Mouse (Mus musculus) thymus, postnatal 36 days (tissue): Measurements from ENCODE around the gene Rab19.
"Not testable (repeated sequence)": the region's sequence is repeated elsewhere in the genome, so short reads cannot be mapped to it uniquely, and the experiment has no call there.

Experiments used
- DNase-seq, 2 experiments: peaks; one replicate each; pipeline ENCODE4 v3.0.0; 2022; ENCODE audit warnings: mixed read lengths in 2 of 2

Gene Rab19

GRCm38 (mm10) chr6:39380276-39380675, 699 bp upstream of the Rab19 start:
- no peak for DNase-seq

DNA sequence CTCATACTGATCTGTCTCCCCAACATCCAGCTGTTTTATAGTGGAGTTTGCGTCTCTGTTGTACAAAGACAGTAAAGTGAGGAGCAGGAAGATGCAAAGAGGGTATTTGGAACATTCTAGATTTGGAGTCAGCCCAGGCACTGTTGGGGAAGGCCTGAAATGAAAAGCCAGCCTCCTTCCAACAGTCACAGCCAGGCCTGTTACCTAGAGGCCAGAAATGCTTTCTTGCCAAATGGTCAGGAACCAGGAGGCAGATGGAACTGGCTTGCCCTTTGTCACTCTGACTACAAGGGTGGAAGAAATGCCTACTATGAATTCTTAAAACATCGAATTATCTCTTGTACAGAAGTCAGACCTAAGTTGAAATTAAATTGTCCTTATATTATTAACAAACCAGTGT, 9.0 kb downstream of the Rab19 start:
- no peak for DNase-seq

- DNase-seq: no peak
Observed at GRCm38 (mm10) chr6:39395471-39395870, 14.5 kb downstream of the Rab19 start.

DNA sequence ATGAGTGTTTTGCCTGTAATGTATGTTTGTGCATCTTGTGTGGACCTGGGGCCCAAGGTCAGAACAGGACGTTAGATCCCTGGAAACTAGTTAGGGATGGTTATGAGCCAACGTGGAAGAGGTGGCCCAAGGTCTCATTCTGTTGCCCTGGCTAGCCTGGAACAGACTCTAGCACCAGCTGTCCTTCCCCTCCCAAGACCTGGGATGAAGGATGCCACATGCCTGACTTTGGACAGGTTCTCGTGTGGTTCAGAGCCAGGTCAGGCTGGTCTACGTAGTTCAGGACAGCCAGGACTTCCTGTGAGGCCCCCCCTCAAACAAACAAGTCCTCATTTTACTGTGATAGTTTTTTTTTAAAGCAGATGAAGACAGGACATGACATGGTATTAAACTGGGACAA, 14.9 kb downstream of the Rab19 start:
- no peak for DNase-seq

DNA sequence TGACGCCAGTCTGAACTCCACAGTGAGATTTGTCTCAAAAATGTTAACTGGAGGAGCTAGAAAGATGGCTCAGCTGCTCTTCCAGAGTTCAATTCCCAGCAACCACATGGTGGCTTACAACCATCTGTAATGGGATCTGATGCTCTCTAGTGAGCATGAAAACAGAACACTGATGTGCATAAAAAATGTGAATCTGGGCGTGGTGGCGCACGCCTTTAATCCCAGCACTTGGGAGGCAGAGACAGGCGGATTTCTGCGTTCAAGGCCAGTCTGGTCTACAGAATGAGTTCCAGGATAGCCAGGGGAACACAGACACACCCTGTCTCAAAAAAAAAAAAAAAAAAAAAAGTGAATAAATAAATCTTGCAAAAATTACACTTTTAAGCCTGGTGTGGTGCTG, 16.1 kb downstream of the Rab19 start:
- no peak for DNase-seq

DNA sequence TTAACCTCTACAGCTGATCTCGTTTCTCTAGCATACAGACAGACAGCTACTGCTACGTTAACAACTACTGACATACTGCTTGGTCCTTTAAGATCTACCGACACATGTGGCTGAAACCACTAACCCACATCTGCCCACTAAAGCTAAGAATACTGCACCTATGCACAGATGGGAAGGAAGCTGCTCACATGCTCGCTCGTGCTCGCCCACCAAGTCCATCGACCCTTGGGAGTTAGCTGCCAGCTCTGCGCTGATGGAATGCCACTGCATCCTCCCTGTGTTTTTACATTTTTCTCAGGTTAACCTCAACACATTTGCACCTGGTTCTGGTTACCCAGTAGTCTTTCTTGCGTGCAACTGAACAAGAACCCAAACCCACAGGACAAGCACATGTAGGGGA, 17.4 kb downstream of the Rab19 start:
- DNase-seq: no peak

DNA sequence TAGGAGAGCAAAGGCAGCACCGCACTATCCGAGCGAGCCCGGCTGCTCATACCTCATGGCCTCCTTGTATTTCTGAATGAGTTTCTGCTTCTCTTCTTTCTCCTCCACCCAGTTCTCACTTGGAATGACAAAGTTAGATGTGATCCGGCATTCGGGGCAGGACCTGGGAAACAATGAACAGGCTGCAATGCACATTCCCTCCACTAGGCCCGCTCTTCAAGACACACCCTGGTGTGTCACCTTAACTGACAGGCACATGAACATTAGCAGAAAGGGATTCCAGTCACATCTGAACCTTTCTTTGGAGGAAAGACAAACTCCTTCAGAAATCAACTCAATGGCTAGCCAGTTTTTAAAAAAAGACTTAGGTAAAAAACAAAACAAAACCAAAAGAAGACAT, 19.4 kb downstream of the Rab19 start:
- no peak for DNase-seq

GRCm38 (mm10) chr6:39403136-39403535, 22.2 kb downstream of the Rab19 start:
- no peak for DNase-seq

DNA sequence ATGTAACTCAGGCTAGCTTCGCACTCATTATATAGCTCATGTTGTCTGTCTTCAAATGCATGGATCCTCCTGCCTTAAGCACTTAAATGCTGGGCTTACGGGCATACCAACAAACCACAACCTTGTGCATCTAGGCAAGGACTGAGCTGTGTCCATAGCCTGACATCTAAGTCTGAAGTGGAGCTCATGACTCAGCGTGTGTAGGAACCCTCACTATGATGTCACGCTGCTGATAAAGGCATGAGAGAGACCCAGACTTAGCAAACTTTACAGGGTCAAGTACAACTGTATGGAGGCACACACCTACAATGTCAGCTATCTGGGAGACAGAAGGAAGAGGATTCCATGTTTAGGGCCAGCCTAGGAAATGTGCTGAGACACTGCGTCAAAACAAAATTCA, 25.5 kb downstream of the Rab19 start:
- no peak for DNase-seq

DNA sequence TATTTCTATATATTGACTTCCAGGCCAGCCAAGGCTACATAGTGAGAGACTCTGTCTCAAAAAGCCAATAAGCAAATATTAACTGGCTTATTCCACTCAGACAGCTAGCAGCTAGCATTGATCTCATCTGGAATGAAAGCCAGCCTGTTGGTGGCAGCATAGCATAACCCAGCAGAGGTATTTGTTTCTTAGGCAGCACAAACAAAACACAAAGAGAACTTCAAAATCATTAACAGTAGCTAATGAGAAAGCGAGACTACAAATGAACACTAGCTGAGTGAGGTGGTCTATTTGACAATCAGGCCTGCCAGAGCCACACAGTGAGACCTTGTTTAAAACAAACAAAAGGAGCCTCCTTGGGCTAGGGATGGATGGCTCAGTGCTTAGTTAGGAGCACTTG, 33.1 kb downstream of the Rab19 start:
- no peak for DNase-seq

DNA sequence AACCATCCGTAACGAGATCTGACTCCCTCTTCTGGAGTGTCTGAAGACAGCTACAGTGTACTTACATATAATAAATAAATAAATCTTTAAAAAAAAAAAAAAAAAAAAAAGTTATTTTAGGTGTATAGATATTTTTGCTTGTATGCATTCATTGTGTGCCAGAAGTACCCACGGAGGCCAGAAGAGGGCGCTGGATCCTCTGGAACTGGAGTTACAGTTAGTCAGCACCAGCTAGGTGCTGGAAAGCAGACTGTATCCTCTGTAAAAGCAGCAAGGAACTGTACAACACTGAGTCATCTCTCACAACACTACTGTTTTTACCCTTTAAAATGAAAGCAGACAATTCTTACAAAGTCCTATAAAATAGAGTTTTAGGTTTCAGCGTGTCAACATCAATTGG, 34.8 kb downstream of the Rab19 start:
- peak; percentile 71 to 78 for DNase-seq

- DNase-seq: not testable (repeated sequence)
Observed at GRCm38 (mm10) chr6:39416654-39417053, 35.7 kb downstream of the Rab19 start.

DNA sequence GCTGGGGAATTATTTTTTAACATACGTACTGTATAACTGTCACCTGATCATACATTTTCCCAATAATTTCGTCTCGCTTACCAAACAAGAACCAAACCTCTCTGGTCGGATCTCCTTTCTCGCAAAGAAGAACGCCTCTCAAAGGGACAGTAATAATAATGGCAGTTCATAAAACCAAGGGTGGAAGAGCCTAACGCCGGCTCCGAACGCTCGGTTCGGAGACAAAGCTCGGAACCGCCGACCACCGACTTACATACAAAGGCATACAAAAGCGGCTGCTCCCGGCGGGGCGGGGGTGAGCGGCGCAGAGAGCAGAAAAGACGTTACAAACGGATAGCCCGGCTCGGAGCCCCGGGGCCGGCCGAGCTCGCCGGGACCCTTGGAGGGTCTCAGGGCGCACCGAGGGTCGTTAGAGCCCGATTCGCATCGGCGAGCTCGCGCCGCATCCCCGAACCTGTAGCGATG, 38.4 kb downstream of the Rab19 start:
- DNase-seq: no peak

DNA sequence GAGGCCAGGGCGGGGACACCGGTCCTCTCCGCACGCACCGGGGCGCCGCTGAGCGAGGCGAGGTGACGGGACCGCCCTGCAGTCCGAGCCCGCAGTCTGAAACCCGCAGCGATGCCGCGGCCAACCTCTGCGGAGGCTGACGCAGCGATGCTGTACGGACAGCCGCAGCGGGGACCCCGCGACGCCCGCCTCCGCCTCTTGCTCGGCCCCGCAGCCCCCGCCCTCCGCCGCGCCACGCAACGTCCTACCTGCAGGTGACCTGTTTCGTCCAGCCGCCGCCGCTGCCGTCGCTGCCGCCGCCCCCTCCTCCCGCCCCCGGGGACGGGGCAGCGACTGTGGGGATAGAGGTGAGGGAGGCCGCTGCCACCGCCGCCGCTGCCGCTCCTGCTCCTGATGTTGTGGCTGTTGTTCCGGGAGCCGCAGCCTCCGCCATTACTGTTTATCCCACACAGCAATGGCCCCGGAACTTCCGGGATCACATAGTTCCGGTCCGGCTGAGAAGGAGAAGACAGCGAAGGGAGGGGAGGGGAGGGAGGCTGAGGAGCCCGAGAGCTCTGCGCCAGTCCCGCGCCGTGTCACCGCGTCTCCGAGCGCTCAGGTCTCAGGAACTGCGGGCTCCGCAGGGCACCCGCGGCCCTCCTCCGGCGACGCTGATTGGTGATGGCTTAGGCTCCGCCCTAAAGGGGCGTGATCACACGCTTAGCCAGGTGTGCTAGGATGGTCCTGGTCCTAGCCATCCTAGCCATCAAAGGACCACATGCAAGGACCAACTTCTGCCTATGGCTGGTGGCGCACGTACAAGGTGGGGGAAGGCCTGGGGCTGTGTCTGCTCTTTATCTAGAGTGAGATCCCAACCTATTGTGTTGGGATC, 39.1 kb downstream of the Rab19 start, which contains the start of gene Mkrn1:
TSS of gene Mkrn1 (minus strand) at position 612 of the 871 bp plus-strand sequence.
- peak; percentile 80 to 83 for DNase-seq

- no peak for DNase-seq
Observed at GRCm38 (mm10) chr6:39420867-39421266, 39.9 kb downstream of the Rab19 start.

GRCm38 (mm10) chr6:39423130-39423551, 42.2 kb downstream of the Rab19 start:
- DNase-seq: no peak

DNA sequence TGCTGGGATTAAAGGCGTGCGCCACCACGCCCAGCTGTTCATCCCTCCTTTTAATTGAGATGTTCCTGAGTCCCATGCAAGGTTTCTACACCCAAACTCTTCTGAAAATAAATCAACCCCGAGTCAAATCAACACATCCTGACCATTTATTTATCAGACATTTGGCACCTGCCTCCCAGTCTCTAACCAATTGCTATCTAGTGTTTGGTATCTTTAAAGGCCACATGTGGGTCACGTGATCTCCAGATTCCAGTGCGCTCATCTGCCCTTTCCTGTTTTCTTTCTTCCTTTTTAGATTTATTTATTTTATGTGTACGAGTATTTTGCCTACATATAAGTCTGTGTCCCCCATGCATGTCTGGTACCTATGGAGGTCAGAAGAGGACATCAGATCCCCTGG, 42.7 kb downstream of the Rab19 start:
- no peak for DNase-seq

GRCm38 (mm10) chr6:39425181-39425580, 44.2 kb downstream of the Rab19 start:
- DNase-seq: no peak

DNA sequence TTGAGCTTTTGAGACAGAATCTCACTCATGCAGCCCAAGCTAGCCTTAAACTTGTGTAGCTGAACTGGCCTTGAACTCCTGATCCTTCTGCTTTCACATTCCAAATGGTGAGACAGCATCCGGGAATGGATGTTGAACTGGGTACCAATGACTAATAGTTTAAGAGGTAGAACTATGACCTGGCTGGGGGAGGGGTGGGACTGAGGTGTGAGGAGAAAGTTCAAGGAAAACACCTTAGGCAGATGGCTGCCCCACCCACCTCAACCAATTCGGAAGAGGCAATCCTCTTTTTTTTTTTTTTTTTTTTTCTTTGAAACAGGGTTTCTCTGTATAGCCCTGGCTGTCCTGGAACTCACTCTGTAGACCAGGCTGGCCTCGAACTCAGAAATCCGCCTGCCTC, 45.8 kb downstream of the Rab19 start:
- no peak for DNase-seq

DNA sequence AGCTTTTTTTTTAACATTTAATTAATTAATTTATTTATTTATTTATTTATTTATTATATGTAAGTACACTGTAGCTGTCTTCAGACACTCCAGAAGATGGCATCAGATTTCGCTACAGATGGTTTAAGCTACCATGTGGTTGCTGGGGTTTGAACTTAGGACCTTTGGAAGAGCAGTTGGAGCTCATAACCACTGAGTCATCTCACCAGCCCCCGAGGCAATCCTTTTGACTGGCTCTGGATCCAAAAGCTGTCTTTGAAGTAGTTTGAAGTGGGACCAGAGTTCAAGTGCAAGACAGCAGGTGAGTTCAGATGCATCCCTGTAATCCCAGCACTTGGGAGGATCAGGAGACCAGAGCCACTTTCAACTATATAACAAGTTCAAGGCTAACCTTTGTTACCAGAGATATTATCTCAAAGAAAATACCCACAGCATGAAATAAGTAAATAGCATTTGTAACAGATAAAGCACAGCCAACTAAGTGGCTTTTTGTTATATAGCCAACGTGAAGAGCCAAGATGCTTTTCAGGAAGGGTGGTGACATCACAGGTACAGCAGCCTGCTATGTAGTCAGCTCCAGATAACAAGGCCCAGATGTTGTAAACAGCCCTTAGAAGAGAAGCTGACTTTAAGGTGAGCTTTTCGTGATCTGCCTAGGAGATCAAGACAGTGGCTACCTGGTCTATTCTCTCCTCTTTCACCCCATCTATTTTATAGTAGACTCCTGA, 46.5 kb downstream of the Rab19 start:
- no peak for DNase-seq

- no peak for DNase-seq
Observed at GRCm38 (mm10) chr6:39429007-39429788, 48.2 kb downstream of the Rab19 start.

DNA sequence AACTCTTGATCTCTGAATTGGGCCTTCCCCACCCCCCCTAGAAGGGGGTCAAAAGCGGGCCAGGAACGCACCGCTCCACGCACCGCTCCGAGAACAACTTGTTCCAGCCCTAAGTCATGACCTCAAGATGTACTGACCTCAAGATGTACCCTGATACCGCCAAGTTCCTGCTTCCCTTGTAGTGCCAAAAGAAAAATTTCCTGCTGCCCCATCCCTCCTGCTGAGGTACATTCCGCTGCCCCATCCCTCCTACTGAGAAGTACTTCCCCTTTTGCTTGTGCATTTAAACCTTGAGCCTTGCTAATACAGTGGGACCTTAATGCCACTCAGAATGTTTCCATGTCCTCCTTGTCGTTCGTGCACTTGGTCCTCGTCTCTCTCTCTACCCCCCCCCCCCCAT, 49.7 kb downstream of the Rab19 start:
- DNase-seq: no peak

DNA sequence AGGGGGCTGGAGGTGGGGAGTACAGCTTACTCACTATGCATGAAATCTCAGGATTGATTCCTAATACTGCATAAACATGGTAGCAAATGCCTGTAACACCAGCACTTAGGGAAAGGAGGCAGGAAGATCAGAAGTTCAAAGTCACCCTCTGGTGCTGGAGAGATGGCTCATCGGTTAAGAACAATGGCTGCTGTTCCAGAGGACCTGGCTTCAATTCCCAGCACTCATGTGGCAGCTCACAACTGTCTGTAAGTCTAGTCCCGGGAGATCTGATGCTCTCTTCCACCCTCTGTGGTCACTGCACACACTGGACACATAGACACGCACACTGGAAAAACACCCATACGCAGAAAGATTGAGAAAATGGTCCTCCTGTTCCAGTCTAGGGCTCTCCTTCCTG, 52.2 kb downstream of the Rab19 start:
- DNase-seq: no peak
